Mouse (Mus musculus) kidney, postnatal 25 days (tissue): ENCODE measurements around the gene Olfr282.
"Not testable (repeated sequence)": the region's sequence is repeated elsewhere in the genome, so short reads cannot be mapped to it uniquely, and the experiment has no call there.

ENCODE experiments used
- DNase-seq, 2 experiments: peaks; one replicate each; pipeline ENCODE4 v3.0.0; 2021; ENCODE audit warnings: mixed read lengths in 2 of 2

Olfr282 gene

GRCm38 (mm10) chr15:98430925-98431324 is at the start of gene Olfr282:
Gene Olfr282, plus strand, starts transcription at chr15:98431225.
- DNase-seq: not testable (repeated sequence)

GRCm38 (mm10) chr15:98387621-98388020 is 43.4 kb upstream of the Olfr282 start:
- DNase-seq: no peak

- DNase-seq: peak; percentile 71 to 84
Measured at GRCm38 (mm10) chr15:98389796-98390195, 41.2 kb upstream of the Olfr282 start.

GRCm38 (mm10) chr15:98391081-98391902 is 39.7 kb upstream of the Olfr282 start:
- DNase-seq: no peak

- peak in 1 of 2 experiments; percentile 6 for DNase-seq
Measured at GRCm38 (mm10) chr15:98391903-98392187, 39.2 kb upstream of the Olfr282 start.

GRCm38 (mm10) chr15:98397136-98397535 is 33.9 kb upstream of the Olfr282 start:
- DNase-seq: peak; percentile 48 to 64

GRCm38 (mm10) chr15:98402356-98402755 is 28.7 kb upstream of the Olfr282 start:
- no peak for DNase-seq

- peak; percentile 43 to 63 for DNase-seq
Measured at GRCm38 (mm10) chr15:98408406-98409060, 22.5 kb upstream of the Olfr282 start.

- no peak for DNase-seq
Measured at GRCm38 (mm10) chr15:98409635-98410034, 21.4 kb upstream of the Olfr282 start.

- DNase-seq: no peak
Measured at GRCm38 (mm10) chr15:98410249-98410648, 20.8 kb upstream of the Olfr282 start.

GRCm38 (mm10) chr15:98415996-98416395 is 15.0 kb upstream of the Olfr282 start:
- DNase-seq: no peak

- DNase-seq: not testable (repeated sequence)
Measured at GRCm38 (mm10) chr15:98416802-98417201, 14.2 kb upstream of the Olfr282 start.

- peak in 1 of 2 experiments; percentile 23 for DNase-seq
Measured at GRCm38 (mm10) chr15:98417285-98417684, 13.7 kb upstream of the Olfr282 start.

GRCm38 (mm10) chr15:98418096-98418495 is 12.9 kb upstream of the Olfr282 start:
- DNase-seq: no peak

- no peak for DNase-seq
Measured at GRCm38 (mm10) chr15:98420897-98421296, 10.1 kb upstream of the Olfr282 start.

GRCm38 (mm10) chr15:98424326-98424725 is 6.7 kb upstream of the Olfr282 start:
- DNase-seq: no peak

- no peak for DNase-seq
Measured at GRCm38 (mm10) chr15:98424753-98425152, 6.3 kb upstream of the Olfr282 start.

- DNase-seq: no peak
Measured at GRCm38 (mm10) chr15:98425188-98425587, 5.8 kb upstream of the Olfr282 start.

GRCm38 (mm10) chr15:98444561-98444960 is 13.5 kb downstream of the Olfr282 start:
- DNase-seq: no peak

- DNase-seq: peak; percentile 45 to 79
Measured at GRCm38 (mm10) chr15:98448521-98448920, 17.5 kb downstream of the Olfr282 start.

- DNase-seq: no peak
Measured at GRCm38 (mm10) chr15:98452288-98452687, 21.3 kb downstream of the Olfr282 start, which contains the start of gene Olfr281. Gene Olfr281, plus strand, starts transcription at chr15:98452588.

GRCm38 (mm10) chr15:98469596-98469995 is 38.6 kb downstream of the Olfr282 start, which contains the start of gene OR5BS1P:
Gene OR5BS1P, plus strand, starts transcription at chr15:98469896.
- no peak for DNase-seq

GRCm38 (mm10) chr15:98471539-98471938 is 40.5 kb downstream of the Olfr282 start:
- DNase-seq: no peak

GRCm38 (mm10) chr15:98474958-98475357 is 43.9 kb downstream of the Olfr282 start:
- no peak for DNase-seq
